Mouse (Mus musculus) spleen, adult 2 months (tissue): ENCODE measurements around the gene Mllt11.

Experiments
- CTCF ChIP-seq: fragments of 200-500 bp; IDR thresholded peaks from 2 replicates; pipeline ENCODE4 v1.5.1; 2011; ENCODE audit warnings: mild to moderate bottlenecking, inconsistent platforms; ENCODE audit not compliant: insufficient read depth, insufficient read length, insufficient replicate concordance; ENCODE audit errors: extremely low read depth
- POLR2A ChIP-seq: fragments of 200-500 bp; IDR thresholded peaks from 2 replicates; pipeline ENCODE4 v1.6.1; 2011; ENCODE audit warnings: low read depth, low read length, inconsistent platforms

DNA sequence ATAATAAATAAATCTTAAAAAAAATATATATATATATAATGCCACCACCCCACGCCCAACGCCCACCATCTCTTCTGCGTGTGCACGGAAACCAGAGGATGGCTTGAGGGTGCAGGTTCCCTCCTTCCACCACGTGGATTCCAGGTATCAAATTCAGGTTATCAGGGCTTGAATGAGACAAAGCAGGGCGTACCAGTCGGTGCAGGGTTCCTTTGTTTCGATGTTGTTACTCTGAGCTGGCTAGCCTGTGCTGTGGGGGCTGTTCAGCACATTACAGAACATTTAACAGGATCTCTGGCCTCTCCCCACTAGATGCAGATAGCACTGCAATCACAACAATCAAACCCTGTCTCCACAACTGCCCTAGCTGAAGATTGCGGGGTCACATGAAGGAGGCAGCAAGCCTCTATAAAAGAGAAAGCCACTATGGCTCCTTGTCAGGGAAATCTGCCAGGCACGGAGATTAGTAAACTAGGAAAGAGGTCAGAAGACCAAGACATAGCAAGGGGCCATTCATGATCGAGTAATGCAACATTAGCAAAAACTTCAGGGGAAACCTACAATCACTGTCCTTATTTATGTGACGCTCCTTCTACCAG lies 38.9 kb upstream of the Mllt11 start:
- TF ChIP-seq POLR2A (no peak), CTCF (no peak)
